Mouse (Mus musculus) retina, embryonic 14.5 days (tissue): Measurements from ENCODE around the gene Klk1b21.
"Not testable (repeated sequence)": the region's sequence is repeated elsewhere in the genome, so short reads cannot be mapped to it uniquely, and the experiment has no call there.

ENCODE experiments used
- DNase-seq: peaks from one replicate; pipeline ENCODE4 v3.0.0-alpha.2; 2015; ENCODE audit warnings: low spot score

Gene Klk1b21

GRCm38 (mm10) chr7:44102028-44102427, at the start of gene Klk1b21:
Klk1b21 (plus strand) TSS chr7:44102328.
- DNase-seq = not testable (repeated sequence)

GRCm38 (mm10) chr7:44072117-44072516, 30.0 kb upstream of the Klk1b21 start:
- DNase-seq = no peak

- no peak for DNase-seq
These were observed 24.4 kb upstream of the Klk1b21 start for GRCm38 (mm10) chr7:44077703-44078102.

- no peak for DNase-seq
These were observed 6.0 kb upstream of the Klk1b21 start for GRCm38 (mm10) chr7:44096111-44096510.

- DNase-seq = no peak
These were observed 10.2 kb downstream of the Klk1b21 start, which contains the start of gene Klk1b22 for GRCm38 (mm10) chr7:44112373-44112772. Klk1b22 (plus strand) TSS chr7:44112673.

GRCm38 (mm10) chr7:44123445-44123844, 21.3 kb downstream of the Klk1b21 start:
- DNase-seq = no peak

- DNase-seq = no peak
These were observed 34.3 kb downstream of the Klk1b21 start, which contains the start of gene Klk1b16 for GRCm38 (mm10) chr7:44136467-44136866. Klk1b16 (plus strand) TSS chr7:44136767.
